Mouse (Mus musculus) heart, postnatal 0 days (tissue): ENCODE data around the gene Zbtb11. TPM values are rescaled to one million over a fixed set of nuclear protein-coding genes. Genes with fewer than 3 reads are reported as not detected.

ENCODE experiments used
- ATAC-seq: fragments of 200-750 bp; cut with Nextera tagmentation; 2 replicates; pipeline ENCODE4 v1.8.0; 2017; ENCODE audit warnings: low read depth, moderate number of reproducible peaks, moderate library complexity; ENCODE audit not compliant: insufficient read depth
- DNase-seq: peaks from one replicate; pipeline ENCODE4 v3.0.0-alpha.2; 2016; ENCODE audit warnings: low spot score
- H3K27ac ChIP-seq: fragments of 300-500 bp; sonication (generic); 2 replicates; pipeline ENCODE4 v1.5.1; 2014; ENCODE audit warnings: low read depth, mild to moderate bottlenecking
- H3K27me3 ChIP-seq: fragments of 300-500 bp; sonication (generic); 2 replicates; pipeline ENCODE4 v1.6.1; 2014; ENCODE audit warnings: low read length, mixed read lengths; ENCODE audit not compliant: control insufficient read depth, insufficient read depth
- H3K36me3 ChIP-seq: fragments of 300-500 bp; sonication (generic); replicated peaks from 2 replicates; pipeline ENCODE4 v1.6.1; 2014; ENCODE audit warnings: low read length, mixed read lengths; ENCODE audit not compliant: control insufficient read depth, insufficient read depth
- H3K4me1 ChIP-seq: fragments of 300-500 bp; sonication (generic); 2 replicates; pipeline ENCODE4 v1.6.1; 2014; ENCODE audit warnings: antibody characterized with exemption; ENCODE audit not compliant: control insufficient read depth, insufficient read depth
- H3K4me2 ChIP-seq: fragments of 300-500 bp; sonication (generic); 2 replicates; pipeline ENCODE4 v1.6.1; 2014; ENCODE audit warnings: low read depth, mild to moderate bottlenecking, low read length, moderate library complexity
- H3K4me3 ChIP-seq: fragments of 300-500 bp; sonication (generic); 2 replicates; pipeline ENCODE4 v1.5.1; 2014; ENCODE audit warnings: low read depth, low read length
- H3K9ac ChIP-seq: fragments of 300-500 bp; sonication (generic); replicated peaks from 2 replicates; pipeline ENCODE4 v1.6.1; 2014; ENCODE audit warnings: low read depth, low read length, mixed read lengths
- H3K9me3 ChIP-seq: fragments of 300-500 bp; sonication (generic); replicated peaks from 2 replicates; pipeline ENCODE4 v1.6.1; 2016; ENCODE audit warnings: low read length; ENCODE audit not compliant: control insufficient read depth
- CTCF ChIP-seq: IDR thresholded peaks from 2 replicates; pipeline ENCODE4 v1.5.1; 2016; ENCODE audit warnings: antibody characterized with exemption, control low read depth, low read depth
- EP300 ChIP-seq: IDR thresholded peaks from 2 replicates; pipeline ENCODE4 v1.6.1; 2016; ENCODE audit warnings: antibody characterized with exemption, low read depth
- WGBS: fragments of 180-500 bp; shearing (Covaris S2); extraction: QIAGEN DNeasy Blood & Tissue Kit; methylation state at CpG from one replicate; pipeline ENCODE4 v1.1.7; 2014; 5-methylcytosine and 5-hydroxymethylcytosine counted together
- polyA plus RNA-seq: library from polyadenylated mRNA; unstranded; fragments of >200 nt; fragmentation: Nextera tagmentation; extraction: Ambion mirVana; gene quantifications from 2 replicates; pipeline ENCODE4 v1.2.1, GENCODE M21; 2015
- total RNA-seq: library from RNA; depleted of rRNA; stranded (reverse); fragments of >200 nt; gene quantifications from 2 replicates; pipeline ENCODE4 v1.2.3, GENCODE M21; 2014; ENCODE audit warnings: low replicate concordance; rRNA removed

The Zbtb11 gene
- total RNA-seq (4.6 and 14.5 TPM in 2 replicates), polyA plus RNA-seq (6.7 and 7.6 TPM in 2 replicates)

DNA sequence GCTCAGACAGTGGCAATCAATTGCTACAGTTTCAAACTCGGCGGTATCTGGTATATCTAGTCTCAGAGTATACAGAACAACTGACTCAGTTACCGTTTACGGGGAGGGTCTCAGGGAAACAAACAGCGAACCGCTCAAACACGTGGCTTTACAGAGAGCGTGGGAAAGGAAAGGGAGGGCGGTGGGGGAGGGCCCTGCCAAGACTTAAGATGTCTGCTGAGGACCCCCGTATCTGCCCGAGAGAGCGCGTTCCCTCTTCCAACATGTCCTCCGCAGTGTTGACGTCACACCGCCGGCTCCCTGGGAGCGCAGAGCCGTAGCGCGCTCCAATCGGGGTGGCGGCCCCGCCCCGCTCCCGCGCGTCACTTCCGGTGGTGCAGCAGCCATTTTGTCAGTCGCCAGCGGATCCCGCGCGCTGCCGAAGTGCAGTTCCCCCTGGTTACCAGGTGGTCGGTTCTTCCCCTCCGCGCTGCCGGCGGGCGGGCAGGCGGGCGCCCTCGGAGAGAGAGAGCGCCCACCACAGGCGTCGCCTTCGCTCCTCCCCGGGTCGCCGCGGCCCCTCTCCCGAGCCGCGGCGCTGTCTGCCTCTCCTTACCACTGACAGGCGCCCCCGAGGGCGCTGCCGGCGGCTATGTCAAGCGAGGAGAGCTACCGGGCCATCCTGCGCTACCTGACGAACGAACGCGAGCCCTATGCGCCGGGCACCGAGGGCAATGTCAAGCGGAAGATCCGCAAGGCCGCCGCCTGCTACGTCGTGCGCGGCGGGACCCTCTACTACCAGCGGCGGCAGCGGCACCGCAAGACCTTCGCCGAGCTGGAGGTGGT lies at the start of gene Zbtb11:
TSS of gene Zbtb11 (plus strand) at position 453 of the 825 bp plus-strand sequence.
- no peaks in the 10 kb centered on the region for H3K27me3 ChIP-seq
- peak within 1 kb of the TSS; percentile 95 for H3K9ac ChIP-seq
- H3K4me2 ChIP-seq = peak within 1 kb of the TSS; percentile 75
- no peaks in the 10 kb centered on the region for H3K9me3 ChIP-seq
- TF ChIP-seq CTCF (no peak), EP300 (0 out of 2 replicates have a peak, but pooled peaks have one; percentile 23)
- H3K36me3 ChIP-seq = peaks cover 41% of the 10 kb centered on the region
- H3K4me1 ChIP-seq = peaks cover 5% of the 10 kb centered on the region; the same call in 1 of the 2 replicates
- under 1% methylated on average over 74 of the region's 86 CpGs for WGBS
- ATAC-seq (peak; percentile 95), DNase-seq (peak; percentile 99)
- H3K27ac ChIP-seq = peak within 1 kb of the TSS; percentile 87
- peak within 1 kb of the TSS; percentile 95 for H3K4me3 ChIP-seq

DNA sequence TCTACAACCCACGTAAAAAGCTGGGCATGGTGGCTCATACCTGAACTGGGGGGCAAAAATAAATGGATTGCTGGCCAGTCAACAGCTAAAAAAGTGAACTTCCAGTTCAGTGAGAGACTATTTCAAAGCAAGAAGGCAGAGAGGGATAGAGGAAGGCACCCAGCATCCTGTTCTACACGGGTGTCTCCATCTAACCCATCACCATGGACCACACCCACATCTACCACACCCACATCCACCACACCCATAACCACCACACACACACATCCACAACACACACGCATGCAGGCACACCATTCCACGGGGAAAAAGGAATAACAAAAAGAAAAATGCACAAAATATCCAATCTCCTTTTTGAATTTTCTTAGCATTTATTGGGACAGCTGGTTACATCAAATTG lies 49.7 kb upstream of the Zbtb11 start:
- no peak for DNase-seq

DNA sequence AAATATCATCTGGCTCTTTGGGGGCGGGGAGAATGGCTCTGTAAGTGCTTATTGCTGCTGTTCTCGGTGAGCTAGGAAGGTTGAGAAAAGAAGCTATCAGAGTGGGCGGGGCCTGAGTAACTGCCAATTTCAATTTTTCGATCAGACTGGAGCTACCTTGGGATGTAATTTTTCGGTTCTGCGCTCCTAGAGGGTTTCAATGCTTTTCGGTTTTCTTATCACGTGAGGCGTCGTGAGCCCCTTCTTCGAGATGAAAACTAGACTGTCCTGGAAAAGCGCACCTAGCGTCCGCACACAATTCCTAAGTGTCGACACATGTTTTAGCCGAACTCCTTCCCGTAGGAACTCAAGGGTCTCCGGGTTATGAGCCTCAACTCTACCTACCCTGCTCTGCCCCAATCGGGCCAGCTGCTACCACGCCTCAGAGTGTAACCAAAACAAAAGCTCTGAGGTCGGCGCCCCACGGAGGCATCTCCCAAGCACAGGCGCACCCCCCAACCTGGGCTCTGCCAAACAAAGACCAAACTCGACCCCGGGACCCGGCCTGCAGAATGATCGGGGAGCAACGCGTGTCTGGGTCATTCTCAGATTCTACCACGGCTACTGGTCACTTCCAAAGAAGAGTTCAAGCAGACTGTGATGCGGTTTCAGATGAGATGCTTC lies 39.9 kb upstream of the Zbtb11 start:
- peak overlapping the region; percentile 72 for H3K27ac ChIP-seq
- TF ChIP-seq CTCF = no peak
- TF ChIP-seq EP300 = no peak
- peak; percentile 25 for ATAC-seq
- H3K4me1 ChIP-seq = no peaks in the 10 kb centered on the region
- under 1% methylated on average over 32 of the region's 32 CpGs for WGBS
- H3K9ac ChIP-seq = peak overlapping the region; percentile 62
- H3K27me3 ChIP-seq = no peaks in the 10 kb centered on the region
- DNase-seq = no peak
- peak overlapping the region; percentile 95 for H3K4me2 ChIP-seq
- H3K36me3 ChIP-seq = no peaks in the 10 kb centered on the region; the same call in 1 of the 2 replicates
- H3K4me3 ChIP-seq = peak overlapping the region; percentile 95
- no peaks in the 10 kb centered on the region for H3K9me3 ChIP-seq

More for the DNA sequence above, 49.7 kb upstream of the Zbtb11 start:
- Histone ChIP-seq H3K4me2 (no peak overlapping the region), H3K9ac (no peak overlapping the region), H3K9me3 (no peaks in the 10 kb centered on the region), H3K4me3 (no peak overlapping the region), H3K27me3 (no peaks in the 10 kb centered on the region), H3K4me1 (no peaks in the 10 kb centered on the region), H3K36me3 (peaks cover 34% of the 10 kb centered on the region; the same call in 1 of the 2 replicates), H3K27ac (no peak overlapping the region)
- 89% methylated on average over 4 of the region's 4 CpGs for WGBS
- ATAC-seq = no peak
- TF ChIP-seq CTCF (no peak), EP300 (no peak)

DNA sequence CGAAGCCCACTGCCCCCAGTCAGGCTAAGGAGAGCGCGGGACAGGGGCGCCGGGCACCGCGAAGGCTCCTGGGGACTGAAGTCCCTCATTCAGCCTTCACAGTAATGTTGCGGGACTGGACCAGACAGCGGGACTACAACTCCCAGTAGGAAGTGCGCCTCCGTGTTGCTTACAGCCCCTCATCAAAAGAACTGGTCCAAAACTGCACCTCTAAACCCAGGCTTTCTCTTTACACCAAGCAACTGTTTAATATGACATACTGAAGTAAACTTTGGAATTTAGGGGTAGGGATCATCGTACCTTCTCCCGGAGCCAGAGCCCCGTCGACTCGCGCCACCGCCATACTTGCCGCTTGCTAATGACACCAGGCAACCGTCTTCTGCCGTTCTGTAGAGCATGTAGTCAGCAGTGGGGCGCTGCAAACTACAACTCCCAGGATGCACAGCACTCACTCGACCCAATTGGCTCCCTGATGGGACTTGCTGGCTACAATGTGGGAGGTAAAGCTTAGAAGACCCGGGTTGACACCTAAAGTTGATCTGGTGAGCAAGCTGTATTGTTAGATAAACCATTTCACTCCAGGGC lies 39.1 kb upstream of the Zbtb11 start, which contains the start of gene Cep97:
TSS of gene Cep97 (minus strand) at position 403 of the 585 bp plus-strand sequence.
- TF ChIP-seq CTCF (no peak), EP300 (no peak)
- ATAC-seq (peak; percentile 99), DNase-seq (peak; percentile 95)
- H3K27ac ChIP-seq = peak within 1 kb of the TSS; percentile 72
- no peaks in the 10 kb centered on the region for H3K9me3 ChIP-seq
- no peaks in the 10 kb centered on the region for H3K27me3 ChIP-seq
- WGBS = 0% methylated on average over 24 of the region's 24 CpGs
- H3K9ac ChIP-seq = peak within 1 kb of the TSS; percentile 62
- H3K36me3 ChIP-seq = no peaks in the 10 kb centered on the region; the same call in 1 of the 2 replicates
- H3K4me2 ChIP-seq = peak within 1 kb of the TSS; percentile 95
- peak within 1 kb of the TSS; percentile 95 for H3K4me3 ChIP-seq
- H3K4me1 ChIP-seq = no peaks in the 10 kb centered on the region

DNA sequence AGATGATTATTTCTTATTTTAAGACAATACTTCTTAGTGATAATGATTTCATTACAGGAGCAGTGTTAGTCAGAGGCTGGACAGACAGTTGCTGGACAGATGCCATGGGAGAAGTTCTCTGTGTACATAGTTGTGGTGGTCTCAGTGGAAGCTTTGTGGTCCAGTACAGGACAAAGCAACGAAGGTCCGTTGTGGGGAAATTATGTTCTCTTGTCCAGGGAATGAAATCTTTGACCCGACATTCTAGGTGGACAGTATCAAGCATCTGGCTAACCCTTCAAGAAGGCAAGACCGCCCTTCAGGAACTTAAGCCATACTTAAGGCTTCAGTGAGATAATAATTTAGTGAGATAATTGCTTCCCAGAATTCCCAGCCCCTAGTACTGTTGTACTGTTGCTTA lies 34.9 kb upstream of the Zbtb11 start:
- Histone ChIP-seq H3K36me3 (no peaks in the 10 kb centered on the region), H3K4me3 (no peak overlapping the region), H3K9me3 (no peaks in the 10 kb centered on the region), H3K4me1 (no peaks in the 10 kb centered on the region), H3K4me2 (no peak overlapping the region), H3K9ac (no peak overlapping the region), H3K27ac (no peak overlapping the region), H3K27me3 (no peaks in the 10 kb centered on the region)
- no peak for ATAC-seq
- WGBS = 73% methylated on average over 4 of the region's 4 CpGs
- DNase-seq = no peak
- TF ChIP-seq CTCF (no peak), EP300 (no peak)
